Mouse (Mus musculus) olfactory bulb, adult 2 months (tissue): ENCODE measurements around the gene Pcif1. TPM values are rescaled to one million over a fixed set of nuclear protein-coding genes. Genes with fewer than 3 reads are reported as not detected.
A peak's percentile ranks its signal among the peaks of the same experiment; 100 is the strongest.
"Not testable (repeated sequence)": the region's sequence is repeated elsewhere in the genome, so short reads cannot be mapped to it uniquely, and the experiment has no call there.

Experiments used
- H3K27ac ChIP-seq: fragments of 200-500 bp; 2 replicates; pipeline ENCODE4 v1.5.1; 2012; ENCODE audit warnings: low read depth, low read length; ENCODE audit not compliant: insufficient read depth
- H3K4me1 ChIP-seq: fragments of 200-500 bp; 2 replicates; pipeline ENCODE4 v1.6.1; 2012; ENCODE audit warnings: low read length; ENCODE audit not compliant: control insufficient read depth, insufficient read depth
- H3K4me3 ChIP-seq: fragments of 200-500 bp; 2 replicates; pipeline ENCODE4 v1.5.1; 2012; ENCODE audit warnings: mild to moderate bottlenecking, low read depth, low read length, moderate library complexity; ENCODE audit not compliant: insufficient read depth
- CTCF ChIP-seq: fragments of 200-500 bp; IDR thresholded peaks from 2 replicates; pipeline ENCODE4 v1.5.1; 2012; ENCODE audit warnings: low read depth, mild to moderate bottlenecking, low read length, moderate library complexity; ENCODE audit not compliant: insufficient read depth
- POLR2A ChIP-seq: fragments of 200-500 bp; IDR thresholded peaks from 2 replicates; pipeline ENCODE4 v1.6.1; 2012; ENCODE audit warnings: mild to moderate bottlenecking, low read depth, low read length, moderate library complexity; ENCODE audit not compliant: insufficient read depth
- WGBS: fragments of 180-500 bp; shearing (Covaris S2); methylation state at CpG from one replicate; pipeline ENCODE4 v1.1.7; 2018; 5-methylcytosine and 5-hydroxymethylcytosine counted together
- polyA plus RNA-seq: library from polyadenylated mRNA; stranded (reverse); fragments of >200 nt; gene quantifications from 2 replicates; pipeline ENCODE4 v1.2.4, GENCODE M21; 2012; ENCODE audit warnings: low replicate concordance; ENCODE audit not compliant: missing spikeins, insufficient read depth, insufficient read length

Gene Pcif1
- not detected in 2 replicates for polyA plus RNA-seq

DNA sequence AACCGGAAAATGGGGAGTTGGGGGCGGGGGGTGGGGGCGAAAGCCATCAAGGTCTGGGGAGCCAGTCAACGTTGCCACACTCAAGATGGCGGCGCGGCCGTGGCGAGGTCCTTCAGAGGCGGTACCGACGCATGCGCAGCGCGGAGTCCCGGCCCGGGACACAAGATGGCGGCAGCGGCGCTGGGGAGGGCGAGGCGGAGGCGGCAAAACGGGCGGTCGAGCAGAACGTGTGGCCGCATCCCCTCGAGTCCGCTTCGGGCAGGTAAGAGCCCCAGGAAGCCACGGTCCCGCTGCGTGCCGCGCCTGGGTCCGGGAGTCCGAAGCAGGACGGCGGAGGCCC is at the start of gene Pcif1:
Gene Pcif1 (plus strand): TSS at position 77 of the 340 bp plus-strand sequence.
- Histone ChIP-seq H3K4me1 (peaks cover 10% of the 10 kb centered on the region), H3K27ac (peak within 1 kb of the TSS; percentile 98), H3K4me3 (peak within 1 kb of the TSS; percentile 73)
- no peak for TF ChIP-seq CTCF
- TF ChIP-seq POLR2A = peak; percentile 76; the same call in 1 of the 2 replicates
- WGBS = under 1% methylated on average over 40 of the region's 40 CpGs

DNA sequence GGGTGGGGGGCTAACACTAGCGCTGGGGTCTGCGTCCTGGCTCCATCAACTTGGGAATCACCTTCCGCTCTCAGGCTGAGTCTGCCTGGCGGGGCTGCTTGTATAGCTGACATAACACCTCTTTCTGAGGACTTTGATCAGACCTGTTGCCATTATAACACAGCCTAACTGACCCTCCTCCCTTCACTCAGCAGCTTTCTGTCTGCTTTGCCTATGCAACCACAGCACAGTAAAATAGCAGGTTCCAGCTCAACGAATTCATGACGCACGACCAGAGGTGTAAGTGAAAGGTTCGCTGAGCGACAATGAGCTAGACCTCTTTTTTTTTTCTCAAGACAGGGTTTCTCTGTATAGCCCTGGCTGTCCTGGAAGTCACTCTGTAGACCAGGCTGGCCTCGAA is 48.1 kb upstream of the Pcif1 start:
- Histone ChIP-seq H3K4me3 (no peak overlapping the region), H3K4me1 (peaks cover 35% of the 10 kb centered on the region), H3K27ac (no peak overlapping the region)
- TF ChIP-seq POLR2A (no peak), CTCF (no peak)
- WGBS = 90% methylated on average over 10 of the region's 10 CpGs

- TF ChIP-seq POLR2A (no peak), CTCF (no peak)
- Histone ChIP-seq H3K4me1 (peaks cover 30% of the 10 kb centered on the region), H3K27ac (no peak overlapping the region), H3K4me3 (peak overlapping the region; percentile 74)
- WGBS = 53% methylated on average over 16 of the region's 16 CpGs
Observed at GRCm38 (mm10) chr2:164832032-164832747, 46.9 kb upstream of the Pcif1 start.

DNA sequence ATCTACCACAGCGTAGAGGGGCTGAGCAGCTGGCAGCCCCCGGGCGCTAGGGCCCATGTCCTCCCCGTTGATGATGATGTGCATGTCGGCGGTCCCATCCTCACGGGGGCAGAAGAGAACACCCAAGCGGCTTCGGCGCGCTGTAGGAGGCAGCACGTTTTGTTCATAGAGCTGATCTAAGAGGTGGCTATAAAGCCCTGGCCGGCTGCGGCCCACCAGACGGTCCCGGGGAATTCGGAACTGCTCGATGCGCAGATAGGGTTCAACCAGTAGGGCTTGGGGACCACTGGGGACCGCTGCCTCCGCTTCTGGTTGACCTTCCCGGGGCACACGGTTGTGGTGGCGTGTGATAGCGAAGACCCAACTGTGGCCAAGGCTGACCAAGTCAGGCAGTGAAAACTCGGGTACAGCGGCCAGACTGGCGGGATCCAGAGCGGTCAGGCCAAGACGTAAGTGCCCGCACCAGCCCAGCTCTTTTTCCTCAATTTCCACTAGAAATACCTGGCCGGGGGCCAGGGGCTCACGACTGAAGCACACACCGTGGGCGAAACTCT is 46.3 kb upstream of the Pcif1 start, which contains the start of gene Ctsa:
Gene Ctsa (plus strand): TSS at position 126 of the 554 bp plus-strand sequence.
- H3K27ac ChIP-seq = peak within 1 kb of the TSS; percentile 83
- no peak for TF ChIP-seq POLR2A
- TF ChIP-seq CTCF = no peak; the same call in 1 of the 2 replicates
- H3K4me3 ChIP-seq = peak within 1 kb of the TSS; percentile 74
- WGBS = under 1% methylated on average over 35 of the region's 35 CpGs
- H3K4me1 ChIP-seq = peaks cover 24% of the 10 kb centered on the region

DNA sequence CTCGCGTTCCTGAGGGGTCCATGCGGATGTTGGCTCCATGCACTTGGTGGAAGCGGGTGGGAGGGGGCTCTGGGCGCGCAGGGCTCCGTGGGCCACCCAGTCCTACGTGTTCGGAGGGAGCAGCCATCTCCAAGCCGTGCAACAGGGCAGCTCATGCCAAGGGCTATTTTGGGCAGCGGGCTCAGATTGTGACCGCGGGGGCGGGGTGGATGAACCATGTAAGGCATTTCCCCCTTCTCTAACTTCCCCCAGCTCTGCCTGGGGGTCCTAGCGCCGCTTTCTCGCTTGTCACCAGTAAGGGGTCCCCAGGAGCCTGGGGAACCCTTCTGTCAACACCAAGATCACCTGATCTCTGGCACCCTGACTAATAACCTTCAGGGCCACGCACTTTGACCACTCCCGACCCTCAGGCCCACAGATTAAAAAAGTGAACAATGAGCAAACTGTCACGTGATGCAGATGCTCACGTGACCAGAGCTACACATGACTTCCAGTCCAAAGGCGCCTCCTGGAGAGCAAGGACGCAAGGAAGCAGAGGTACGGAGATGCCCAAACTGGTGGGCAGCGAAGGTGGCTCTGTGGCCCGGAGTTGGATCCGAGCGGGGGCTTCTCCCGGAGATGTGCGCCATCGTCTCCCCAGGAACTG is 45.7 kb upstream of the Pcif1 start, which contains the start of gene Neurl2:
Gene Neurl2 (minus strand): TSS at position 143 of the 646 bp plus-strand sequence.
- WGBS = 0% methylated on average over 31 of the region's 31 CpGs
- Histone ChIP-seq H3K27ac (peak within 1 kb of the TSS; percentile 83), H3K4me1 (peaks cover 22% of the 10 kb centered on the region), H3K4me3 (peak within 1 kb of the TSS; percentile 74)
- TF ChIP-seq CTCF (no peak), POLR2A (peak; percentile 52; the same call in 1 of the 2 replicates)

DNA sequence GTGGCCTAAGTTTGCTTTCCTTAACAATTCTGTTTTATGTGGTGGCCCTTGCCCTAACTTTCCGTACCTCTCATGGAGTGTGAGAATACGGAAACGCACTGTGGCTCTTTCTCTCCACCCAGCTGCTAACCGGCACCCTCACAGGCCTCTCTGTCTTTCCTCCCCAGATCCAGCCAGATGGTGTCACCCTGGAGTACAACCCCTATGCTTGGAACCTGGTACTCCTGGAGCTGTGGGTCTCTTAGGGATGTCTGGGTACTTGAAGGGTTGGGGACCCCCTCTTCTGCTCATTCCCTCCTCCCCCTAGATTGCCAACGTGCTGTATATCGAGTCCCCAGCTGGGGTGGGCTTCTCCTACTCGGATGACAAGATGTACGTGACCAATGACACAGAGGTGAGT is 44.6 kb upstream of the Pcif1 start:
- H3K27ac ChIP-seq = no peak overlapping the region
- 32% methylated on average over 8 of the region's 8 CpGs for WGBS
- H3K4me1 ChIP-seq = peaks cover 22% of the 10 kb centered on the region
- H3K4me3 ChIP-seq = peak overlapping the region; percentile 74
- TF ChIP-seq POLR2A = no peak
- no peak for TF ChIP-seq CTCF

- H3K27ac ChIP-seq = no peak overlapping the region
- H3K4me1 ChIP-seq = peaks cover 22% of the 10 kb centered on the region
- 89% methylated on average over 4 of the region's 4 CpGs for WGBS
- no peak overlapping the region for H3K4me3 ChIP-seq
- no peak for TF ChIP-seq POLR2A
Observed at GRCm38 (mm10) chr2:164835164-164835563, 43.9 kb upstream of the Pcif1 start.

GRCm38 (mm10) chr2:164845782-164846181 is 33.3 kb upstream of the Pcif1 start:
- H3K4me3 ChIP-seq = no peak overlapping the region
- no peaks in the 10 kb centered on the region for H3K4me1 ChIP-seq
- TF ChIP-seq CTCF (no peak), POLR2A (no peak)
- WGBS = 49% methylated on average over 3 of the region's 3 CpGs
- H3K27ac ChIP-seq = no peak overlapping the region

DNA sequence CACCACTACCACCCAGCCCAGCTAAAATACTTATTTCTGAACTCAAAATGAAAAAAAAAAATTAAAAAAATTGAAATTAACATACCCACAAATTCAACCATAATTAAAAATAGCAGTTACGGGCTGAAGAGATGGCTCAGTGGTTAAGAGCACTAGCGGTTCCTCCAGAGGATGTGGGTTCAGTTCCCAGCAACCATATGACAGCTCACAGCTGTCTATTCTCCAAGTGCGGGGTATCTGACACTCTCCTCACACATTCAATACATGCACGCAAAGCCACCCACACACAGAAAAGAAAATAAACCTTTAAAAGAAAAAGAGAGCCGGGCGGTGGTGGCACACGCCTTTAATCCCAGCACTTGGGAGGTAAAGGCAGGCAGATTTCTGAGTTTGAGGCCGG is 29.0 kb upstream of the Pcif1 start:
- no peak for TF ChIP-seq POLR2A
- TF ChIP-seq CTCF = no peak
- WGBS = 78% methylated on average over 8 of the region's 8 CpGs
- Histone ChIP-seq H3K4me1 (no peaks in the 10 kb centered on the region), H3K4me3 (no peak overlapping the region), H3K27ac (no peak overlapping the region)

GRCm38 (mm10) chr2:164855572-164855971 is 23.5 kb upstream of the Pcif1 start:
- 87% methylated on average over 5 of the region's 5 CpGs for WGBS
- not testable (repeated sequence) for H3K27ac ChIP-seq, H3K4me3 ChIP-seq
- H3K4me1 ChIP-seq = peaks cover 21% of the 10 kb centered on the region
